Mouse (Mus musculus): Measurements from ENCODE around the gene Trappc6a. TPM values are rescaled to one million over a fixed set of nuclear protein-coding genes. Genes with fewer than 3 reads are reported as not detected.
A peak's percentile ranks its signal among the peaks of the same experiment; 100 is the strongest.

The Trappc6a gene
- polyA plus RNA-seq (2017; shearing (Covaris generic)), result 10 to 100 TPM; 24.6 to 47.8 (median 43.3) TPM

GRCm38 (mm10) chr7:19508150-19508923 is at the start of gene Trappc6a, which contains the start of gene Bloc1s3:
Gene Trappc6a, plus strand, starts transcription at chr7:19508395.
Gene Bloc1s3, minus strand, starts transcription at chr7:19508367.
- ATAC-seq, result peak; percentile 90

GRCm38 (mm10) chr7:19458591-19459111 is 49.5 kb upstream of the Trappc6a start, which contains the start of gene Mark4:
Gene Mark4, minus strand, starts transcription at chr7:19458821.
- peak; percentile 67 for ATAC-seq

GRCm38 (mm10) chr7:19459144-19459870 is 48.9 kb upstream of the Trappc6a start:
- no peak for ATAC-seq

GRCm38 (mm10) chr7:19460500-19460899 is 47.7 kb upstream of the Trappc6a start:
- ATAC-seq, result no peak

GRCm38 (mm10) chr7:19461488-19461887 is 46.7 kb upstream of the Trappc6a start:
- ATAC-seq, result no peak

- ATAC-seq, result no peak
Measured at GRCm38 (mm10) chr7:19462443-19462842, 45.8 kb upstream of the Trappc6a start.

GRCm38 (mm10) chr7:19462884-19463381 is 45.3 kb upstream of the Trappc6a start, which contains the start of gene Exoc3l2:
Gene Exoc3l2, plus strand, starts transcription at chr7:19463331.
- ATAC-seq, result no peak

GRCm38 (mm10) chr7:19464367-19465307 is 43.6 kb upstream of the Trappc6a start:
- no peak for ATAC-seq

GRCm38 (mm10) chr7:19466602-19467145 is 41.5 kb upstream of the Trappc6a start:
- ATAC-seq, result no peak

GRCm38 (mm10) chr7:19467638-19468037 is 40.6 kb upstream of the Trappc6a start:
- no peak for ATAC-seq

GRCm38 (mm10) chr7:19468279-19468678 is 39.9 kb upstream of the Trappc6a start:
- ATAC-seq, result no peak

GRCm38 (mm10) chr7:19469404-19469803 is 38.8 kb upstream of the Trappc6a start:
- no peak for ATAC-seq

GRCm38 (mm10) chr7:19470308-19470707 is 37.9 kb upstream of the Trappc6a start:
- no peak for ATAC-seq

GRCm38 (mm10) chr7:19472403-19472802 is 35.8 kb upstream of the Trappc6a start:
- ATAC-seq, result no peak

GRCm38 (mm10) chr7:19473875-19474443 is 34.2 kb upstream of the Trappc6a start:
- ATAC-seq, result no peak

- no peak for ATAC-seq
Measured at GRCm38 (mm10) chr7:19477084-19477483, 31.1 kb upstream of the Trappc6a start.

- ATAC-seq, result no peak
Measured at GRCm38 (mm10) chr7:19477624-19478384, 30.4 kb upstream of the Trappc6a start.

- ATAC-seq, result no peak
Measured at GRCm38 (mm10) chr7:19483281-19483680, 24.9 kb upstream of the Trappc6a start.

- no peak for ATAC-seq
Measured at GRCm38 (mm10) chr7:19485488-19485887, 22.7 kb upstream of the Trappc6a start.

- no peak for ATAC-seq
Measured at GRCm38 (mm10) chr7:19486549-19486948, 21.6 kb upstream of the Trappc6a start.
